Mouse (Mus musculus) liver, embryonic 14.5 days (tissue): ENCODE results near the gene Psme2b. TPM values are rescaled to one million over a fixed set of nuclear protein-coding genes. Genes with fewer than 3 reads are reported as not detected.
"Not testable (repeated sequence)": the region's sequence is repeated elsewhere in the genome, so short reads cannot be mapped to it uniquely, and the experiment has no call there.

ENCODE experiments used
- ATAC-seq: fragments of 200-750 bp; cut with Nextera tagmentation; 2 replicates; pipeline ENCODE4 v1.8.0; 2017; ENCODE audit warnings: moderate number of reproducible peaks, mild to moderate bottlenecking, moderate library complexity; ENCODE audit not compliant: insufficient read depth
- DNase-seq, 3 experiments: peaks; one replicate each; pipeline ENCODE4 v3.0.0-alpha.2; 2012 to 2013; ENCODE audit warnings: low read depth in 3 of 3, low spot score in 3 of 3
- H3K27ac ChIP-seq: fragments of 300-500 bp; sonication (generic); 2 replicates; pipeline ENCODE4 v1.5.1; 2014; ENCODE audit warnings: moderate library complexity, mild to moderate bottlenecking, control low read depth, inconsistent platforms
- H3K27me3 ChIP-seq: fragments of 300-500 bp; sonication (generic); 2 replicates; pipeline ENCODE4 v1.6.1; 2014; ENCODE audit warnings: mild to moderate bottlenecking, low read length, moderate library complexity; ENCODE audit not compliant: control insufficient read depth, insufficient read depth
- H3K36me3 ChIP-seq: fragments of 300-500 bp; sonication (generic); replicated peaks from 2 replicates; pipeline ENCODE4 v1.6.1; 2014; ENCODE audit warnings: low read depth; ENCODE audit not compliant: control insufficient read depth, insufficient read depth
- H3K4me1 ChIP-seq, 2 experiments: fragments of 200-500 bp in 1 of 2; fragments of 300-500 bp in 1 of 2; sonication (generic) in 1 of 2; replicated peaks; 2 replicates each; pipeline ENCODE4 v1.6.1; 2012 to 2014; ENCODE audit warnings: antibody characterized with exemption in 1 of 2, inconsistent platforms in 1 of 2, low read length in 1 of 2; ENCODE audit not compliant: control insufficient read depth in 2 of 2, insufficient read depth in 2 of 2
- H3K4me2 ChIP-seq: fragments of 300-500 bp; sonication (generic); 2 replicates; pipeline ENCODE4 v1.6.1; 2014; ENCODE audit warnings: low read depth, mild to moderate bottlenecking, control low read depth, moderate library complexity
- H3K4me3 ChIP-seq, 2 experiments: fragments of 200-500 bp in 1 of 2; fragments of 300-500 bp in 1 of 2; sonication (generic) in 1 of 2; 2 replicates each; pipeline ENCODE4 v1.5.1; 2012 to 2014; ENCODE audit warnings: low read depth in 2 of 2, low read length in 2 of 2, mild to moderate bottlenecking in 2 of 2, control low read depth in 1 of 2, inconsistent platforms in 1 of 2, moderate library complexity in 1 of 2; ENCODE audit not compliant: insufficient read depth in 1 of 2
- H3K9ac ChIP-seq: fragments of 300-500 bp; sonication (generic); replicated peaks from 2 replicates; pipeline ENCODE4 v1.6.1; 2014; ENCODE audit warnings: mild to moderate bottlenecking, control low read depth, moderate library complexity
- H3K9me3 ChIP-seq: fragments of 300-500 bp; sonication (generic); 2 replicates; pipeline ENCODE4 v1.6.1; 2016; ENCODE audit warnings: low read length, mixed read lengths; ENCODE audit not compliant: control insufficient read depth
- CTCF ChIP-seq: IDR thresholded peaks from 2 replicates; pipeline ENCODE4 v1.5.1; 2016; ENCODE audit warnings: antibody characterized with exemption, low read depth, control low read depth
- EP300 ChIP-seq: IDR thresholded peaks from 2 replicates; pipeline ENCODE4 v1.6.1; 2016; ENCODE audit warnings: antibody characterized with exemption, low read depth
- WGBS: fragments of 180-500 bp; shearing (Covaris S2); extraction: QIAGEN DNeasy Blood & Tissue Kit; methylation state at CpG from one replicate; pipeline ENCODE4 v1.1.7; 2014; ENCODE audit not compliant: insufficient replicate concordance; 5-methylcytosine and 5-hydroxymethylcytosine counted together
- polyA plus RNA-seq, 2 experiments: library from polyadenylated mRNA; depleted of rRNA in 1 of 2; stranded (reverse) in 1 of 2; unstranded in 1 of 2; fragments of >200 nt; fragmentation: Nextera tagmentation in 1 of 2; extraction: Ambion mirVana in 1 of 2; gene quantifications; 2 replicates each; pipeline versions ENCODE4 v1.2.1 to v1.2.3; 2012 to 2014

Psme2b gene
- polyA plus RNA-seq, 2 experiments = 1.3 to 3.1 TPM

DNA sequence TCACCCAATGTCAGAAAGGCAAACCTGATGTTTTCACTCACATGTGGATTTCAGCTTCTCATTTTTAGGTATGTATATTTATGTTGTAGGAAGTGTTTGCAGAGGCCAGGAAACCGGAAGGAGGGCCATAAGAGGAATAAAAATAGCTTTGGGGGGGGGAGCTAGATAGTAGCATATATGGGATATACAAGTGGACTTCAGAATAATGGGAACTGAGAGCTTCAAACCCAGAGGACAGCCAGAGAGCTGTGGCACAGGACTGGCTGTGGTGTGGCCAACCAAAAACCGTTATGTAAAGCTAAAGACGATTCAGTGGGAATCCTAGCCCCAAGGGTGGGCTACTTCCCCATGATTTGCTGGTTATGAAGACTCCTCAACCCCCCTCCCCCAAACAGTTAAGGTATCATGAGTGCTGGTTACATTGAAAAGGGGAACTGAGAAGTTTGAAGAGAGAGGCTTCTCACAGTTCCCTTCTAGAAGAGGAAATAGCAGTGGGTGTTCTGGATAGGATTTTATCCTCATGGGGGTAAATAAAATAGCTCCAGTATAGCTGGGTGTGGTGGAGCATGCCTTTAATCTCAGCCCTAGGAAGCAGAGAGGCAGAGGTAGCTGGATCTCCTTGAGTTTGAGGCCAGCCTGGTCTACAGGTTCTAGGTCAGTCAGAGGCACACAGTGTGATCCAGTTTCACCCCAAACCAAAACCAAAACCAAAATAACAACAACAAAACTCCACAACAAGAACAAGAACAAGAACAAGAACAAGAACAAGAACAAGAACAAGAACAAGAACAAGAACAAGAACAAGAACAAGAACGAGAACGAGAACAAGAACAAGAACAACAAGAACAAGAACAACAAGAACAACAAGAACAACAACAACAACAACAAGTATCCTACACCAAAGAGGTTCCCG is 45.1 kb downstream of the Psme2b start:
- not testable (repeated sequence) for H3K27me3 ChIP-seq, H3K4me2 ChIP-seq, H3K9ac ChIP-seq, H3K4me3 ChIP-seq, H3K36me3 ChIP-seq, H3K4me1 ChIP-seq, H3K27ac ChIP-seq, H3K9me3 ChIP-seq, ATAC-seq, DNase-seq
- 37% methylated on average over 6 of the region's 6 CpGs for WGBS

- no peak overlapping the region for H3K4me3 ChIP-seq
- H3K27me3 ChIP-seq = no peaks in the 10 kb centered on the region
- H3K4me1 ChIP-seq = peaks cover 0 to 2% of the 10 kb centered on the region in 2 experiments; a peak in 1 of 4 replicates
- no peak overlapping the region for H3K27ac ChIP-seq
- H3K36me3 ChIP-seq = no peaks in the 10 kb centered on the region
- DNase-seq (no peak), ATAC-seq (no peak)
- no peaks in the 10 kb centered on the region for H3K9me3 ChIP-seq
- no peak overlapping the region for H3K4me2 ChIP-seq
- no peak for TF ChIP-seq EP300
- TF ChIP-seq CTCF = no peak
- WGBS = 47% methylated on average over 2 of the region's 2 CpGs
- H3K9ac ChIP-seq = no peak overlapping the region
These were observed 47.1 kb downstream of the Psme2b start for GRCm38 (mm10) chr11:48898812-48899431.

Other genes with a start within 250 kb of the Psme2b start
- gene Rack1, start 145.9 kb downstream of the Psme2b start, polyA plus RNA-seq (2012; rRNA removed) = 1,100 and 1,184 TPM in 2 replicates
- gene Rack1, start 145.9 kb downstream of the Psme2b start, polyA plus RNA-seq (2014; fragmentation: Nextera tagmentation; extraction: Ambion mirVana) = 669 and 674 TPM in 2 replicates
- gene Trim41, start 128.8 kb downstream of the Psme2b start, polyA plus RNA-seq (2012; rRNA removed) = 8.2 and 9.2 TPM in 2 replicates
- 1.0 and 1.3 TPM in 2 replicates for gene Trim41, start 128.8 kb downstream of the Psme2b start, polyA plus RNA-seq (2014; fragmentation: Nextera tagmentation; extraction: Ambion mirVana)
- gene Trim7, start 120.0 kb downstream of the Psme2b start, polyA plus RNA-seq (2012; rRNA removed) = 0.09 and 0.23 TPM in 2 replicates
- 0.04 and 0.13 TPM in 2 replicates for gene Trim7, start 120.0 kb downstream of the Psme2b start, polyA plus RNA-seq (2014; fragmentation: Nextera tagmentation; extraction: Ambion mirVana)
- 9.6 and 12.4 TPM in 2 replicates for gene Gm12184, start 119.5 kb downstream of the Psme2b start, polyA plus RNA-seq (2012; rRNA removed)
- 1.6 and 2.8 TPM in 2 replicates for gene Gm12184, start 119.5 kb downstream of the Psme2b start, polyA plus RNA-seq (2014; fragmentation: Nextera tagmentation; extraction: Ambion mirVana)
- 7.6 and 10.4 TPM in 2 replicates for gene Irgm1, start 74.5 kb downstream of the Psme2b start, polyA plus RNA-seq (2012; rRNA removed)
- gene Irgm1, start 74.5 kb downstream of the Psme2b start, polyA plus RNA-seq (2014; fragmentation: Nextera tagmentation; extraction: Ambion mirVana) = 15.1 and 16.6 TPM in 2 replicates
- gene Gm5431, start 44.0 kb downstream of the Psme2b start, polyA plus RNA-seq (2012; rRNA removed) = 0.10 and 0.16 TPM in 2 replicates
- gene Gm5431, start 44.0 kb downstream of the Psme2b start, polyA plus RNA-seq (2014; fragmentation: Nextera tagmentation; extraction: Ambion mirVana) = 0.29 and 0.34 TPM in 2 replicates
- gene Olfr56, start 32.7 kb upstream of the Psme2b start, polyA plus RNA-seq (2012; rRNA removed) = 0.08 and 0.10 TPM in 2 replicates
- not detected in 2 replicates for gene Olfr56, start 32.7 kb upstream of the Psme2b start, polyA plus RNA-seq (2014; fragmentation: Nextera tagmentation; extraction: Ambion mirVana)
- gene 9930111J21Rik1, start 33.2 kb upstream of the Psme2b start, polyA plus RNA-seq (2012; rRNA removed) = 0.22 and 0.24 TPM in 2 replicates
- 0.61 and 0.64 TPM in 2 replicates for gene 9930111J21Rik1, start 33.2 kb upstream of the Psme2b start, polyA plus RNA-seq (2014; fragmentation: Nextera tagmentation; extraction: Ambion mirVana)
- 0.01 and 0.02 TPM in 2 replicates for gene Gm12185, start 46.0 kb upstream of the Psme2b start, polyA plus RNA-seq (2012; rRNA removed)
- not detected in 2 replicates for gene Gm12185, start 46.0 kb upstream of the Psme2b start, polyA plus RNA-seq (2014; fragmentation: Nextera tagmentation; extraction: Ambion mirVana)
- gene Tgtp1, start 48.0 kb upstream of the Psme2b start, polyA plus RNA-seq (2012; rRNA removed) = 0.22 and 0.29 TPM in 2 replicates
- 0.43 and 1.7 TPM in 2 replicates for gene Tgtp1, start 48.0 kb upstream of the Psme2b start, polyA plus RNA-seq (2014; fragmentation: Nextera tagmentation; extraction: Ambion mirVana)
- gene 9930111J21Rik2, start 105.1 kb upstream of the Psme2b start, polyA plus RNA-seq (2012; rRNA removed) = 0.34 and 0.56 TPM in 2 replicates
- gene 9930111J21Rik2, start 105.1 kb upstream of the Psme2b start, polyA plus RNA-seq (2014; fragmentation: Nextera tagmentation; extraction: Ambion mirVana) = 0.51 and 0.57 TPM in 2 replicates
- gene Tgtp2, start 118.0 kb upstream of the Psme2b start, polyA plus RNA-seq (2012; rRNA removed) = 0.06 and 0.27 TPM in 2 replicates
- 0.35 and 0.51 TPM in 2 replicates for gene Tgtp2, start 118.0 kb upstream of the Psme2b start, polyA plus RNA-seq (2014; fragmentation: Nextera tagmentation; extraction: Ambion mirVana)
- gene Ifi47, start 130.4 kb upstream of the Psme2b start, polyA plus RNA-seq (2012; rRNA removed) = 2.4 and 3.2 TPM in 2 replicates
- gene Ifi47, start 130.4 kb upstream of the Psme2b start, polyA plus RNA-seq (2014; fragmentation: Nextera tagmentation; extraction: Ambion mirVana) = 6.2 and 7.6 TPM in 2 replicates
- not detected in 2 replicates for gene Olfr1396, start 168.7 kb upstream of the Psme2b start, polyA plus RNA-seq (2012; rRNA removed)
- gene Olfr1396, start 168.7 kb upstream of the Psme2b start, polyA plus RNA-seq (2014; fragmentation: Nextera tagmentation; extraction: Ambion mirVana) = not detected in 2 replicates
- gene Olfr1395, start 196.1 kb upstream of the Psme2b start, polyA plus RNA-seq (2012; rRNA removed) = not detected in 2 replicates
- not detected in 2 replicates for gene Olfr1395, start 196.1 kb upstream of the Psme2b start, polyA plus RNA-seq (2014; fragmentation: Nextera tagmentation; extraction: Ambion mirVana)
- gene Olfr1394, start 208.2 kb upstream of the Psme2b start, polyA plus RNA-seq (2012; rRNA removed) = not detected in 2 replicates
- not detected in 2 replicates for gene Olfr1394, start 208.2 kb upstream of the Psme2b start, polyA plus RNA-seq (2014; fragmentation: Nextera tagmentation; extraction: Ambion mirVana)
- 0.78 and 1.2 TPM in 2 replicates for gene Btnl9, start 241.0 kb upstream of the Psme2b start, polyA plus RNA-seq (2012; rRNA removed)
- gene Btnl9, start 241.0 kb upstream of the Psme2b start, polyA plus RNA-seq (2014; fragmentation: Nextera tagmentation; extraction: Ambion mirVana) = 0.34 and 0.57 TPM in 2 replicates